Mouse (Mus musculus): Measurements from ENCODE around the gene H2-Q4. TPM values are rescaled to one million over a fixed set of nuclear protein-coding genes. Genes with fewer than 3 reads are reported as not detected.
"Not testable (repeated sequence)": the region's sequence is repeated elsewhere in the genome, so short reads cannot be mapped to it uniquely, and the experiment has no call there.

H2-Q4 gene
- polyA plus RNA-seq, 1 experiment from 2014 or later, result 1.8 TPM

DNA sequence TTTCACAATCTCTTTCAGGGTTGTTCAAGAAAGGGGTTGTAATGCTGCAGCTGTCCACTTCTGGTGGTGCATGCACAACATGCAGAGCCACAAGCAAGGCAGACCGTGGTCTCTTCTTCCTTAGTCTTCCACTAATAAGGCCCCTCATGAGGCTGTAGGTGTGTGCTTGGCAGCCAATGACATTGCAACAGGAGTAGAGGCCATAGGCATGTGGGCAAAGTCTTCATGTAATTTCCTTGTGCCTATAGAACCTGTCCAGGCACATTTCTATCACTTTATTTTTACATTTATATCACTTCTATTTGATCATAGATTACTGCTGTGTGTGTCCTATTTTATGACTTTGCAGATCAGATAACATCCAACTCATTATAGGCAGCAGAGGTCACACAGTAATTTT is 33.6 kb downstream of the H2-Q4 start:
- H3K9ac ChIP-seq (ENCODE audit: low read depth, low read length); H3K4me1 ChIP-seq (ENCODE audit: control insufficient read depth, insufficient read depth, low read length); H3K4me3 ChIP-seq (ENCODE audit: low read depth, low read length); H3K9me3 ChIP-seq (replicated peaks; ENCODE audit: control insufficient read depth, low read length); ATAC-seq (replicated peaks; ENCODE audit: insufficient number of reproducible peaks, low FRiP score, low TSS enrichment); H3K36me3 ChIP-seq (ENCODE audit: control insufficient read depth, insufficient read depth, low read length); H3K27ac ChIP-seq (ENCODE audit: low read depth, low read length); H3K4me2 ChIP-seq; H3K27me3 ChIP-seq (ENCODE audit: control insufficient read depth, insufficient read depth, low read length): not testable (repeated sequence)
- WGBS (ENCODE audit: insufficient replicate concordance), result no CpG with 5 or more reads among the region's 1 CpGs

DNA sequence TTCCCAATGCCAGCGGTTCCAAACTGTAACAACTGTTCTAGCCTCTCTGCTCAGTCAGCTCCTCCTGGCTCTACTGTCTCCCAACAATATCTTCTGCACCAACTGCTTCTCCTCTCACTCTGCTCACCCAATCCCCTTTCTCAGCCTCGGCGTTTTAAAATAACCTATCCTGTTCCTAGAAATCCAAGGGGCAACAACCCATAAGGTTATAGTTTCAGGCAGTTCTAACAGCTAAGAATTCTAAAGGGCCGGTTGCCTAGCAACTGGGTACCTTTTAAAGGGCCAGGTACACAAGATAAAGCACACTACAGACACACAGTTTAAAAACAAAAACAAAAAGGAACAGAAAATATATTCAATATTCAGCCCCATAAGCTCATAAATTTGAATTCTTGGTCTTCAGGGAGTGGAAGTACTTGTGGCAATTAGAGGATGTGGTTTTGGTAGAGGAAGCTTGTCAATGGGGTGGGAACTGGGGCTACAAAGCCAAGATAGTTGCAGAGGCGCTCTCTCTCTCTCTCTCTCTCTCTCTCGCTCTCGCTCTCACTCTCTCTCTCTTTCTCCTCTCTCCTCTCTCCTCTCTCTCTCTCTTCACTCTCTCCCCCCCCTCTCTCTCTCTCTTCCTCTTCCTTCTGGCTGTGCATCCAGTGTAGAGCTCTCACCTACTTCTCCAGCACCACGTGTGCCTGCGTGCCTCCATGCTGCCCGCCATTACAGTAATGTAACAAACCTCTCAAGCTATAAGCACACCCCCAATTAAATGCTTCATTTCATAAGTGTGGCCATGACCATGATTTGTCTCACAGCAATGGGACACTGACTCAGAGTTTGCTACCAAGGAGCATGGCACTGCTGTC is 36.1 kb downstream of the H2-Q4 start:
- H3K4me1 ChIP-seq (ENCODE audit: control insufficient read depth, insufficient read depth, low read length); H3K4me2 ChIP-seq; H3K9me3 ChIP-seq (replicated peaks; ENCODE audit: control insufficient read depth, low read length); H3K9ac ChIP-seq (ENCODE audit: low read depth, low read length); H3K27me3 ChIP-seq (ENCODE audit: control insufficient read depth, insufficient read depth, low read length); H3K27ac ChIP-seq (ENCODE audit: low read depth, low read length); H3K36me3 ChIP-seq (ENCODE audit: control insufficient read depth, insufficient read depth, low read length); H3K4me3 ChIP-seq (ENCODE audit: low read depth, low read length); ATAC-seq (replicated peaks; ENCODE audit: insufficient number of reproducible peaks, low FRiP score, low TSS enrichment): not testable (repeated sequence)
- 59% methylated on average over 3 of the region's 10 CpGs for WGBS (ENCODE audit: insufficient replicate concordance)

DNA sequence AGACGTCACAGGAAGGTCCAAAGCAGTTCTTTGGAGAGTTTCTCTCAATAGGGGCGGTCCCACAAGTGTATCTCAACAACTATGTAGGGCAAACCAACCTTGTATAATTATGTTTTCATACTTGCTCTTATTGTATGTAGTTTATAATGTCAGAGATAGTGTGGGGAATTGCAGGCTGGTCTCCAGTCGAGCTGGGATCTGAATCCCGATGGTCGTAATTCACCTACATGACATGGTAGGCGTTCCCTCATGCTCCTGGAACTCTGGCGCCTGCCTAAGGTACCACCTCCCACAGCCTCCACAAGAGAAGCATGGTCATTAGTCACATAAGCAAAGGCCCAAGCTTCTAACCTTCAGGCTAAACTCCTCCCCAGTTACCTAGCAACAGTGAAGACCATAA is 39.4 kb downstream of the H2-Q4 start:
- H3K4me2 ChIP-seq, result no peak overlapping the region
- no peaks in the 10 kb centered on the region for H3K4me1 ChIP-seq (ENCODE audit: control insufficient read depth, insufficient read depth, low read length)
- H3K4me3 ChIP-seq (ENCODE audit: low read depth, low read length), result no peak overlapping the region
- H3K9me3 ChIP-seq (replicated peaks; ENCODE audit: control insufficient read depth, low read length), result no peaks in the 10 kb centered on the region; the same call in 1 of the 2 replicates
- no peak for ATAC-seq (replicated peaks; ENCODE audit: insufficient number of reproducible peaks, low FRiP score, low TSS enrichment)
- peaks cover 19% of the 10 kb centered on the region for H3K27me3 ChIP-seq (ENCODE audit: control insufficient read depth, insufficient read depth, low read length)
- H3K36me3 ChIP-seq (ENCODE audit: control insufficient read depth, insufficient read depth, low read length), result no peaks in the 10 kb centered on the region
- no peak overlapping the region for H3K9ac ChIP-seq (ENCODE audit: low read depth, low read length)
- WGBS (ENCODE audit: insufficient replicate concordance), result 73% methylated on average over 7 of the region's 7 CpGs
- H3K27ac ChIP-seq (ENCODE audit: low read depth, low read length), result no peak overlapping the region

DNA sequence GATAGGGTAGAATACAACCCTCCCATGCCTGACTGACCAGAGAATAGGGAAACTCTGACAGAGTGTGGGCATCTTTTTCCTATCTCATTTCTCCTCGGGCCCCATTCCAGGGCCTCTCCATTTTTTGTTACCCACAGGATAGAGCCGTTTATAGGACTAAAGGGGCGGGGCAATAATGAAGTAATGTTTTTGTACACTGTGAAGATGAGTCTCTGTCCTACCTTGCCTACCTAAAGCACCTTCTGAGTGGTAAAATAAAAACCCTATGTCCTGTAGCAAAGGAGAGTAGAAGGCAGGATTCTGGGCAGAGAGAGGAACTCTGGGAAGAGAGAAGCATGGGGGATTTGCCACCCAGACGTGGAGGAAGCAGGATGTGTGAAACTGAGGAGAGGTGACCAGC is 40.1 kb downstream of the H2-Q4 start:
- not testable (repeated sequence) for H3K4me3 ChIP-seq (ENCODE audit: low read depth, low read length); H3K4me2 ChIP-seq; H3K9ac ChIP-seq (ENCODE audit: low read depth, low read length); H3K36me3 ChIP-seq (ENCODE audit: control insufficient read depth, insufficient read depth, low read length); H3K4me1 ChIP-seq (ENCODE audit: control insufficient read depth, insufficient read depth, low read length); H3K27ac ChIP-seq (ENCODE audit: low read depth, low read length); H3K9me3 ChIP-seq (replicated peaks; ENCODE audit: control insufficient read depth, low read length); ATAC-seq (replicated peaks; ENCODE audit: insufficient number of reproducible peaks, low FRiP score, low TSS enrichment)
- WGBS (ENCODE audit: insufficient replicate concordance), result 58% methylated on average over 4 of the region's 4 CpGs
- peaks cover 19% of the 10 kb centered on the region for H3K27me3 ChIP-seq (ENCODE audit: control insufficient read depth, insufficient read depth, low read length)

DNA sequence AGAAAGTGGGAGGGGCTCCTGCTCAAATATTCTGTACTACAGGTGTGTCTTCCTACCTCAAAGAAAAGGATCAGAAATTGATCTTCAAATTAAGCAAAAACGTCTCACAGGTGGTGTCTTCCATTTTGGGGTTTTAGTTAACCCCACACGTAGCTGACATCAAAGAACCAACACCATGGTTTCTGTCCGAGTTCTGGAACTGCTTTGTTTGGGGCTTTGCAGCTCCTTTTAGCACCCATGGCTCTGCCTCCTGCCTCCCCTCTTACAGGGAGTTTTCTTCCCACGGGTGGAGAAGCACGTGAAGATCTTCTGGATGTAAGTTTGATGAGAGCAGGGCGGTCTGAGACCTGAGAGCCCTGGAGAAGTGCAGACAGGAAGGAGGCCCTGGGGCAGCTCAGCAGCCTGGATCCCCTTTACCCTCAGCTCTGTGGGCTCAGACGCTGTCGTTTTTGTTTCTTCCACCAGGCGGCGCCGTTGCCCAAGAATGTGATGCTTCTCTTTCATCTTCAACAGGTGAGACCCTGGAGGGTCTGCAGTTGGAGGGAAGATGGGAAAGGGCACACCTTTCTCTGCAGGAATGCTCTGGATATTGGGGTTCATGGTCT is 40.9 kb downstream of the H2-Q4 start:
- 12% methylated on average over 11 of the region's 11 CpGs for WGBS (ENCODE audit: insufficient replicate concordance)
- H3K4me1 ChIP-seq (ENCODE audit: control insufficient read depth, insufficient read depth, low read length); ATAC-seq (replicated peaks; ENCODE audit: insufficient number of reproducible peaks, low FRiP score, low TSS enrichment); H3K36me3 ChIP-seq (ENCODE audit: control insufficient read depth, insufficient read depth, low read length); H3K9ac ChIP-seq (ENCODE audit: low read depth, low read length); H3K9me3 ChIP-seq (replicated peaks; ENCODE audit: control insufficient read depth, low read length); H3K4me2 ChIP-seq; H3K4me3 ChIP-seq (ENCODE audit: low read depth, low read length); H3K27ac ChIP-seq (ENCODE audit: low read depth, low read length): not testable (repeated sequence)
- H3K27me3 ChIP-seq (ENCODE audit: control insufficient read depth, insufficient read depth, low read length), result peaks cover 23% of the 10 kb centered on the region

DNA sequence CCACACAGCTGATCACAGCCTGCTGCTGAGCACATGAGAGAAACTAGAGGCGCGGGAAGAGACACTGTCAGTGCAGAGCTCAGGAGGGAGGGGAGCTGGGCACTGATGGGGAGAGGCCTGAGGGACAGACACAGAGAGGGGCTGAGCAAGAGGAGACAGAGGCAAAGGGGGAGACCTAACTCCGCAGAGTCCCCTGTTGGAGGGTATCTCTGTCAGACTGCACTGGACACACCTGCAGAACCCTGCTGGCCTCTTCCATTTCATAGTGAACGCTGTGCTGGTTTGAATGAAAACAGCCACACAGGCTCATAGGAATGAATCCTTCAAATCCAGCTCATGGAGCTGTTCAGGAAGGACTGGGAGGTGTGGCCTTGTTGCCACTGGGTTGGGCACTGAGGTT is 41.9 kb downstream of the H2-Q4 start:
- H3K4me3 ChIP-seq (ENCODE audit: low read depth, low read length); H3K9ac ChIP-seq (ENCODE audit: low read depth, low read length); H3K27ac ChIP-seq (ENCODE audit: low read depth, low read length); H3K4me1 ChIP-seq (ENCODE audit: control insufficient read depth, insufficient read depth, low read length); H3K4me2 ChIP-seq; ATAC-seq (replicated peaks; ENCODE audit: insufficient number of reproducible peaks, low FRiP score, low TSS enrichment); H3K36me3 ChIP-seq (ENCODE audit: control insufficient read depth, insufficient read depth, low read length); H3K9me3 ChIP-seq (replicated peaks; ENCODE audit: control insufficient read depth, low read length): not testable (repeated sequence)
- H3K27me3 ChIP-seq (ENCODE audit: control insufficient read depth, insufficient read depth, low read length), result peaks cover 32% of the 10 kb centered on the region
- WGBS (ENCODE audit: insufficient replicate concordance), result 83% methylated on average over 4 of the region's 4 CpGs

DNA sequence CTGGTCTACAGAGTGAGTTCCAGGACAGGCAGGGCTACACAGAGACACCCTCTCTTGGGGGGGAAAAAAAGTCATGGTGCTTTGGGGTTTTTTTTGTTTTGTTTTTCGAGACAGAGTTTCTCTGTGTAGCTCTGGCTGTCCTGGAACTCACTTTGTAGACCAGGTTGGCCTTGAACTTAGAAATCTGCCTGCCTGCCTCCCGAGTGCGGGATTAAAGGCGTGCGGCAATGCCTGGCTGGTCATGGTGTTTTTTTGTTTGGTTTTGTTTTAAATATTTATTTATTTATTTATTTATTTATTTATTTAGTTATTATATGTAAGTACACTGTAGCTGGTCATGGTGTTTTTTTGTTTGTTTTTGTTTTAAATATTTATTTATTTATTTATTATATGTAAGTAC is 42.9 kb downstream of the H2-Q4 start:
- H3K9ac ChIP-seq (ENCODE audit: low read depth, low read length); ATAC-seq (replicated peaks; ENCODE audit: insufficient number of reproducible peaks, low FRiP score, low TSS enrichment); H3K4me2 ChIP-seq; H3K4me3 ChIP-seq (ENCODE audit: low read depth, low read length); H3K36me3 ChIP-seq (ENCODE audit: control insufficient read depth, insufficient read depth, low read length); H3K27ac ChIP-seq (ENCODE audit: low read depth, low read length); H3K4me1 ChIP-seq (ENCODE audit: control insufficient read depth, insufficient read depth, low read length); H3K9me3 ChIP-seq (replicated peaks; ENCODE audit: control insufficient read depth, low read length): not testable (repeated sequence)
- 84% methylated on average over 5 of the region's 5 CpGs for WGBS (ENCODE audit: insufficient replicate concordance)
- H3K27me3 ChIP-seq (ENCODE audit: control insufficient read depth, insufficient read depth, low read length), result peaks cover 34% of the 10 kb centered on the region

DNA sequence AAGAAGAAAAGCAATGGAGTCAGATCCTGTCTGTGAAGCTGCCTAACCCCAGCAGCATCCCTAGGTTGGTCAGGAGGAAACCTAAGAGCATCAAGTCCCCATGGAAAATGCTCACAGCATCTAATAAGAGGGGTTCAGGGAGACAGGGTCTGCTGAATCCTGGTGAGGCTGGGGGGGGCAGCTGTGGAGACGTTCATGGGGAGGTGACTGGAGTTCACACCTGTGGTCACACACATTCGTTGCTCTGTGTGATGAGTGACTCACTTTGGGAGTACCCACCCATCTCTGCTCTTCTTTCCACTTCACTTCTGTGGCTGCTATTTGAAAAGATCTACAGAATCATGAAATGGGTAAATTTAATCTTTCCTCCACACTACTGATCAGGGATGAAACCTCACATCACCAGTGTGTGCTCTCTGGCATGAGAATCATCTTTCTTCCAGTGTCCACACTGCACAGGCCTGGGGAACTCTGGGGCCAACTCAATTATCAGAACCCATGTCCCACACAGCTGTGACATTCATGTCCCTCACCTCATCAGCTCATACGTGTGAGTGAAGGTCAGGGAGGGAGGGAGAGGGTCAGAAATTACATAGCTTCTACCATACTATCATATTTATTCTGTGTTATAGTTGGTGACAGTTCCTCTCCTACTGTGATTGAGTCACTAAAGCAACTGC is 43.9 kb downstream of the H2-Q4 start:
- ATAC-seq (replicated peaks; ENCODE audit: insufficient number of reproducible peaks, low FRiP score, low TSS enrichment); H3K4me1 ChIP-seq (ENCODE audit: control insufficient read depth, insufficient read depth, low read length); H3K9me3 ChIP-seq (replicated peaks; ENCODE audit: control insufficient read depth, low read length); H3K36me3 ChIP-seq (ENCODE audit: control insufficient read depth, insufficient read depth, low read length); H3K4me3 ChIP-seq (ENCODE audit: low read depth, low read length); H3K9ac ChIP-seq (ENCODE audit: low read depth, low read length); H3K4me2 ChIP-seq; H3K27ac ChIP-seq (ENCODE audit: low read depth, low read length): not testable (repeated sequence)
- WGBS (ENCODE audit: insufficient replicate concordance), result 53% methylated on average over 3 of the region's 3 CpGs
- peaks cover 34% of the 10 kb centered on the region for H3K27me3 ChIP-seq (ENCODE audit: control insufficient read depth, insufficient read depth, low read length)
